Mouse (Mus musculus): ENCODE measurements at regions not wholly inside any gene's neighbourhood (a gene's known extent, or its start where the extent isn't known, plus 50 kb on each side); places are given as distances from the start of the nearest gene placed in this dataset.

- peak; percentile 33 for DNase-seq
Observed at GRCm38 (mm10) chr10:84048706-84049105, 326.0 kb downstream of the 1500009L16Rik start.

- peak; percentile 40 for DNase-seq
Observed at GRCm38 (mm10) chr10:84052696-84053095, 330.0 kb downstream of the 1500009L16Rik start.

GRCm38 (mm10) chr10:84054551-84055336 is 332.1 kb downstream of the 1500009L16Rik start:
- DNase-seq, result peak; percentile 83

GRCm38 (mm10) chr10:84055402-84056167 is 332.9 kb downstream of the 1500009L16Rik start:
- DNase-seq, result peak; percentile 10

- DNase-seq, result no peak
Observed at GRCm38 (mm10) chr10:84056323-84057169, 333.9 kb downstream of the 1500009L16Rik start.

- no peak for DNase-seq
Observed at GRCm38 (mm10) chr10:84058301-84058700, 335.6 kb downstream of the 1500009L16Rik start.

GRCm38 (mm10) chr10:84059646-84060491 is 337.2 kb downstream of the 1500009L16Rik start:
- peak; percentile 71 for DNase-seq

- peak; percentile 91 for DNase-seq
Observed at GRCm38 (mm10) chr10:84060492-84061218, 338.0 kb downstream of the 1500009L16Rik start.

GRCm38 (mm10) chr10:84067052-84067650 is 344.5 kb downstream of the 1500009L16Rik start:
- DNase-seq, result no peak

GRCm38 (mm10) chr10:84069806-84070205 is 347.1 kb downstream of the 1500009L16Rik start:
- DNase-seq, result no peak

GRCm38 (mm10) chr10:84072866-84073483 is 350.3 kb downstream of the 1500009L16Rik start:
- DNase-seq, result no peak

- no peak for DNase-seq
Observed at GRCm38 (mm10) chr10:84075581-84075980, 352.9 kb downstream of the 1500009L16Rik start.

- no peak for DNase-seq
Observed at GRCm38 (mm10) chr10:84080236-84080635, 357.6 kb downstream of the 1500009L16Rik start.

GRCm38 (mm10) chr10:84081673-84082072 is 358.7 kb downstream of the Nuak1 start:
- DNase-seq, result no peak

- DNase-seq, result no peak
Observed at GRCm38 (mm10) chr10:84087528-84087927, 352.9 kb downstream of the Nuak1 start.

- no peak for DNase-seq
Observed at GRCm38 (mm10) chr10:84087929-84088328, 352.5 kb downstream of the Nuak1 start.

- DNase-seq, result peak; percentile 12
Observed at GRCm38 (mm10) chr10:84088799-84089778, 351.3 kb downstream of the Nuak1 start.

- no peak for DNase-seq
Observed at GRCm38 (mm10) chr10:84093919-84094318, 346.5 kb downstream of the Nuak1 start.

GRCm38 (mm10) chr10:84097196-84097595 is 343.2 kb downstream of the Nuak1 start:
- DNase-seq, result no peak

Data from cerebellum, adult 9-11 months (tissue).